In genomic region chr6:55550926-55551325, GRCm38 (mm10) we compare ENCODE assay signal across 9 mouse cellular contexts.
DNase-seq lines count a peak whose midpoint lies in the region; ATAC-seq and TF ChIP-seq lines count a peak whose summit lies in the region.
"Had no signal": no experiment of that assay in that cellular context is flagged by ENCODE, and none has a peak within 500 bp of the region (broad histone marks: within the 10 kb centered on the region; RNA-seq: fewer than 3 reads in every experiment).

No protein-coding gene starts in this region.

- H3K27ac ChIP-seq in forebrain, postnatal 0 days (ENCODE audit: low read depth, low read length): peak overlapping the region; percentile 30; the same call in 1 of the 2 replicates
- H3K27ac ChIP-seq: macrophage had no signal

- no peak overlapping the region for H3K9ac ChIP-seq in forebrain, postnatal 0 days

- peak; percentile 67 for TF ChIP-seq CTCF in forebrain, postnatal 0 days (IDR thresholded peaks at IDR 0.05; ENCODE audit: low read depth)

- H3K4me1 ChIP-seq in forebrain, postnatal 0 days (ENCODE audit: insufficient read depth): no peaks in the 10 kb centered on the region

- no peak overlapping the region for H3K4me3 ChIP-seq in forebrain, postnatal 0 days (ENCODE audit: low read depth, low read length)

- peak; percentile 91 for ATAC-seq in forebrain, postnatal 0 days

- WGBS in forebrain, postnatal 0 days: 25% methylated on average over 13 of the region's 13 CpGs

- no peaks in the 10 kb centered on the region for H3K36me3 ChIP-seq in forebrain, postnatal 0 days (ENCODE audit: insufficient read depth)

- no peaks in the 10 kb centered on the region for H3K27me3 ChIP-seq in forebrain, postnatal 0 days (ENCODE audit: insufficient read depth, low read length)

- peak; percentile 32 to 55 for DNase-seq in left cerebral cortex, adult 18-20 months (ENCODE audit: low spot score in 2 of 2)
- DNase-seq in left cerebral cortex, adult 8-10 months (ENCODE audit: low spot score in 2 of 2): no peak
- peak; percentile 69 for DNase-seq in embryo, embryonic 10 days (ENCODE audit: low spot score)
- DNase-seq in forebrain, postnatal 0 days: peak; percentile 81
- peak; percentile 23 to 51 for DNase-seq in layer of hippocampus, adult 8-10 months (ENCODE audit: low spot score in 2 of 2)
- DNase-seq in retina, embryonic 14.5 days (ENCODE audit: low spot score): peak; percentile 43
- DNase-seq in T-cell, adult 2 months (ENCODE audit: low spot score): no peak
- no peak for DNase-seq in B cell, adult 2 months

- H3K9me3 ChIP-seq in forebrain, postnatal 0 days (ENCODE audit: low read length): no peaks in the 10 kb centered on the region

- no peak overlapping the region for H3K4me2 ChIP-seq in forebrain, postnatal 0 days (ENCODE audit: low read depth)

Comparison
In these comparisons a context has a peak if more than half of its experiments do, and no peak if none do; other contexts are left out.
1. DNase-seq: peak in left cerebral cortex, adult 18-20 months (2 of 2), embryo, embryonic 10 days (single experiment), forebrain, postnatal 0 days (single experiment), layer of hippocampus, adult 8-10 months (2 of 2) and retina, embryonic 14.5 days (single experiment); none in left cerebral cortex, adult 8-10 months (0 of 2), T-cell, adult 2 months (single experiment) and B cell, adult 2 months (0 of 2).